Mouse (Mus musculus): ENCODE measurements around the gene 2510039O18Rik.

Gene 2510039O18Rik

DNA sequence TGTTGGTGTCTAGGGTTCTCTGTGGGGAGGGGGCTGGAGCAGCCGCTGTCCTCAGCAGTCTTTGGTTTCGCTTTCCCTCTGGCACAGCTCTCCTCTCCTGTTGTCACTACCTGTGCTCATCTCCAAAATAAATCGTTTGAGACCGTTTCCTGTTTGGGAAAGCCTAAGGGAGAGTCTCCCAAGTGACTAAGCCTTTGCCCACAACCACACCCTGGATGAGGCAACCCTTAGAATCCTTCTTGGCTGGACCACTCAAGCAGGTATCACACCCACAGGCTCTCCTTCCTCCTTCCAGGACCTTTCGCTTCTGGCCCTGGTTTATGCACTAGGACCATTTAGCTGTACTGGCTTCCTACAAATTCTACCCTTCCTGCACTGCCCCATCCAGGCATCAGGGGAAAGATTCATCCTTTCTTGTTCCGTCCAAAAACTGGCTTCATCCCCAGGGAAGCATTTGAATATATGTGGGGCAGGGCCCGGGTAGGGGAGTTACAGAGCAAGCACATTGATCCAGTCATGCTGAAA, 52.9 kb downstream of the 2510039O18Rik start:
- no peak for DNase-seq (ENCODE audit: low read depth, low spot score)

DNA sequence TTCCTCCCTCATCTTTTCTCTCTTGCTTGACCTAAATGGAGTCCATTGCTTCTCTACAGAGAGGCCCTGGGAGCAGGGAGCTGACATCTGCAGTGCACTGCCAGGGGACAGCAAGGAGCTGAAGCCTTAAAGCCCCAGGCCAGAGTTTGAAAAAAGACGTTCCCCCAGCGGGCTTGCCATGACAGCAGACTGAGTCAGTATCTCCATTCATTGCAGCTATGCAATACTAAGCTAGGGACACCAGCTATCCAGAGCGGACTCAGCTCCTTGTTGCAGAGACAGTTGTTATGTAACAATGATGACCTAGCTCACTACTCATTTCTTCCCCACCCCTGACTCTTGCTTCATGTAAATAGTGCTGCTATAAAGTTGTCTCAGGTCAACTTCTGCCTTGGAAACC, 54.6 kb downstream of the 2510039O18Rik start:
- no peak for DNase-seq (ENCODE audit: low read depth, low spot score)
